Mouse (Mus musculus) thymus, adult 2 months (tissue): ENCODE measurements around the gene Pfkfb2.

Experiments
- CTCF ChIP-seq: fragments of 200-500 bp; IDR thresholded peaks from 2 replicates; pipeline ENCODE4 v1.5.1; 2012; ENCODE audit warnings: mild to moderate bottlenecking, control low read depth, low read length, moderate library complexity, borderline replicate concordance; ENCODE audit not compliant: control insufficient read depth, poor library complexity, insufficient read depth; ENCODE audit errors: extremely low read depth
- POLR2A ChIP-seq: fragments of 200-500 bp; IDR thresholded peaks from 2 replicates; pipeline ENCODE4 v1.6.1; 2012; ENCODE audit warnings: mild to moderate bottlenecking, low read length, control low read depth, moderate library complexity; ENCODE audit not compliant: control insufficient read depth, poor library complexity, insufficient read depth; ENCODE audit errors: extremely low read depth

DNA sequence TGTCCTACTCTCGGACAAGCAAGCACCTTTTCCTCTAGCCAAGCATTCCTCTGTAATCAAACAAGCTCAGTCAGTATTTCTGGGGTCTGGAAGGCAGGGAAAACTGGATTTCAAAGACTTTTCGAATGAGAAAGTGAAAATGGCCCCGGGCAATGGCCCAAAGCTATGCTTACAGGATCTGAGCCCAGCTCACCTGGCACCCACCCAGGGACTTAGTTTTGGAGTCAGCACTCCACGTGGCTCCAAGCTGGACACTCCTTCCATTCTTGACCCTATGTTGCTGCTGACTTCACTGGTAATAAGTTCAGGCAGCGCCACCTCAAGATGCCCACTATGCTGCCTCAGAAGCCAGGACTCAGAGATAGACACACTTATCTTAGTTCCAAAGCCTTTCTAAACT, 38.0 kb upstream of the Pfkfb2 start:
- TF ChIP-seq CTCF (no peak), POLR2A (no peak)
